Mouse (Mus musculus) embryonic facial prominence, embryonic 13.5 days (tissue): ENCODE data around the gene Gpbar1. TPM values are rescaled to one million over a fixed set of nuclear protein-coding genes. Genes with fewer than 3 reads are reported as not detected.
"Not testable (repeated sequence)": the region's sequence is repeated elsewhere in the genome, so short reads cannot be mapped to it uniquely, and the experiment has no call there.

ENCODE experiments used
- ATAC-seq: fragments of 200-750 bp; cut with Nextera tagmentation; 2 replicates; pipeline ENCODE4 v1.8.0; 2017; ENCODE audit warnings: low read depth; ENCODE audit not compliant: insufficient number of reproducible peaks, insufficient read depth, low FRiP score, low TSS enrichment
- H3K27ac ChIP-seq: fragments of 300-500 bp; sonication (generic); 2 replicates; pipeline ENCODE4 v1.5.1; 2015; ENCODE audit warnings: moderate library complexity, mild to moderate bottlenecking, inconsistent platforms
- H3K27me3 ChIP-seq: fragments of 300-500 bp; sonication (generic); 2 replicates; pipeline ENCODE4 v1.6.1; 2015; ENCODE audit warnings: mild to moderate bottlenecking, inconsistent platforms
- H3K36me3 ChIP-seq: fragments of 300-500 bp; sonication (generic); 2 replicates; pipeline ENCODE4 v1.6.1; 2015; ENCODE audit warnings: mild to moderate bottlenecking, inconsistent platforms
- H3K4me1 ChIP-seq: fragments of 300-500 bp; sonication (generic); 2 replicates; pipeline ENCODE4 v1.6.1; 2015; ENCODE audit warnings: inconsistent platforms
- H3K4me2 ChIP-seq: fragments of 300-500 bp; sonication (generic); 2 replicates; pipeline ENCODE4 v1.6.1; 2015; ENCODE audit warnings: moderate library complexity, mild to moderate bottlenecking, inconsistent platforms
- H3K4me3 ChIP-seq: fragments of 300-500 bp; sonication (generic); 2 replicates; pipeline ENCODE4 v1.5.1; 2015; ENCODE audit warnings: mild to moderate bottlenecking, inconsistent platforms
- H3K9ac ChIP-seq: fragments of 300-500 bp; sonication (generic); 2 replicates; pipeline ENCODE4 v1.6.1; 2015; ENCODE audit warnings: mild to moderate bottlenecking, inconsistent platforms
- H3K9me3 ChIP-seq: fragments of 300-500 bp; sonication (generic); 2 replicates; pipeline ENCODE4 v1.6.1; 2016; ENCODE audit warnings: inconsistent platforms
- WGBS: fragments of 180-500 bp; shearing (Covaris S2); methylation state at CpG from one replicate; pipeline ENCODE4 v1.1.7; 2015; ENCODE audit warnings: mixed read lengths; 5-methylcytosine and 5-hydroxymethylcytosine counted together
- polyA plus RNA-seq: library from polyadenylated mRNA; unstranded; fragments of >200 nt; fragmentation: Nextera tagmentation; extraction: Ambion mirVana; gene quantifications from 2 replicates; pipeline ENCODE4 v1.2.1, GENCODE M21; 2015

Gene Gpbar1
- polyA plus RNA-seq, 1 experiment from 2014 or later = 0.20 TPM

DNA sequence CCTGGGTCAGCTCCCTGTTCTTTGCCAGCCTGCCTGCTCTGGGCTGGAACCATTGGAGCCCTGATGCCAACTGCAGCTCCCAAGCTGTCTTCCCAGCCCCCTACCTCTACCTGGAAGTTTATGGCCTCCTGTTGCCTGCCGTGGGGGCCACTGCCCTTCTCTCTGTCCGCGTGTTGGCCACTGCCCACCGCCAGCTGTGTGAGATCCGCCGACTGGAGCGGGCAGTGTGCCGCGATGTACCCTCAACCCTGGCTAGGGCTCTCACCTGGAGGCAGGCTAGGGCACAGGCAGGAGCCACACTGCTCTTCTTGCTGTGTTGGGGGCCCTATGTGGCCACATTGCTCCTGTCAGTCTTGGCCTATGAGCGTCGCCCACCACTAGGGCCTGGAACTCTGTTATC lies 638 bp downstream of the Gpbar1 start:
- Histone ChIP-seq H3K27ac (no peak overlapping the region), H3K36me3 (peaks cover 49% of the 10 kb centered on the region), H3K4me2 (no peak overlapping the region), H3K4me1 (peaks cover 30% of the 10 kb centered on the region), H3K27me3 (no peaks in the 10 kb centered on the region), H3K9ac (no peak overlapping the region), H3K9me3 (no peaks in the 10 kb centered on the region), H3K4me3 (no peak overlapping the region)
- WGBS = 88% methylated on average over 11 of the region's 11 CpGs
- ATAC-seq = no peak

DNA sequence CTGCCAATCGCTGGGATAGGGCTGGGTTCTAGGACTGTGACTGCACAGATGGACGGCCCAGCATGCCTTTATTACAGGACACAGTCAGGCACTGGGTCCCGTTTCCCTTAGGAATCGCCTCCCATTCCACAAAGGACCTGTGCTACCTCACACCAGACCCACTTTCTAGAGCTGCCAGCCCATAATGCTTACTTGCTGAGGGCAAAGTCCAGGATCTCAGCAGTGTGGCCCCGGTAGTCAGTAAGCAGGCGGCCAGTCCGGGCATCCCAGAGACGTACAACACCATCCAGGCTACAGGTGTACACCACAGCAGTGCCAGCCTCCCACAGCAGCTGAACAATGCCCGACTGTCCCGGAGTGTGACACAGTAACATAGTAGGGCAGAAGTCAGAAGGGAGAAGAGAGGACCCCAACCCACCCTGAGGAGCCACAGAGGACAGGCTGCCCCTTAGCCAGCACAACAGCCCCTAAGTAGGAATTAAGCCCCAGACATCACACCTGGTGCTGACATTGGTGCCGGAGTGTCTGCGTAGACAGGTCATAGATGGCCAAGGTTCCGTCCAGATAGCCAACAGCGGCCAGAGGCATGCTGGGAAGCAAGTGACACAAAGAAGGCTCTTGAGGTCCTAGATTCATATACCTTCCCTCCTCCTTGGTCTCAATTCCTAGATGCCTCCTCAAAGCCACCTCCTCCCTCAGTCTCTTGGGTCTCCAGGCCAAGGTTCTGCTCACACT lies 2.4 kb downstream of the Gpbar1 start:
- H3K27me3 ChIP-seq = no peaks in the 10 kb centered on the region
- H3K4me2 ChIP-seq = no peak overlapping the region
- no peak overlapping the region for H3K4me3 ChIP-seq
- 0 out of 2 replicates have a peak overlapping the region, but pooled peaks have one; percentile 7 for H3K9ac ChIP-seq
- H3K9me3 ChIP-seq = no peaks in the 10 kb centered on the region
- peaks cover 49% of the 10 kb centered on the region for H3K36me3 ChIP-seq
- ATAC-seq = no peak
- WGBS = 90% methylated on average over 14 of the region's 14 CpGs
- peaks cover 21% of the 10 kb centered on the region for H3K4me1 ChIP-seq
- no peak overlapping the region for H3K27ac ChIP-seq

DNA sequence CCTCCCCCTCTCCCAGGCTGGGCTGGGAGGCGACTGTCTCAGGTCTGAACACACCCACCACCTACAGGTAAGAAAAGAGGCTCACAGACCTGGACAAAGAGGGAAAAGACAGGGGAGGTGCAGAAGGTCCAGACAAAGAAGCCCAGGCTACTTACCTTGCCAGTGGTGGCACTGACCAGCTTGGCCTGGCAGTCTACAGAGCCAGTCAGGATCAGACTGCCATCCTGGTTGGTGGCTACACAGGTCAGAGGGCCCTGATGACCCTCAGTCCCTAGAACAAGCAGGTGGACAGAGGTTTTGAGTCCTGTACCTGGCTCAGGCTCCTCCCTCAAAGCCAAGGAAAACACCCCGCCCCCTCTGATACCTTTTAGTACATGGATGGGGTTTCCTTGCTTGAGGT lies 3.0 kb downstream of the Gpbar1 start:
- WGBS = 88% methylated on average over 2 of the region's 2 CpGs
- Histone ChIP-seq H3K27ac (no peak overlapping the region), H3K9me3 (no peaks in the 10 kb centered on the region)

DNA sequence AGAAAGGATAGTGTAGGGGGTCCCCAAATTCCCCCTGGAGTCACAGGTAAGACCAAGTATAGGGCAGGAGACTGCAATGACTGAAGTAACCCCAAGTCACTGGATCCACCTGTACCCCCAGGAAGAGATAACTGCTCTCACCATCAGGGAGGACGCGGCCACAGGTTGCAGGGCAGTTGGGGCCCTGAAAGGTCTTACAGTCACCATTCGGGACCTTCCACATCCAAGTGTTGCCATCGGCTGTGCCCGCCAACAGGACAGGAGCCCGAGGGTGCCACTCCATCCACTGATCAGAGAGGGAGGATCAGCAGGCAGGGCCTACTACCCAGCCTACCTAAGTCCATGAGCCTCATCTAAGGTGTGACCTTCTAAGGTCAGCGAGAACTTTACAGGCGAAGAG lies 3.5 kb downstream of the Gpbar1 start:
- Histone ChIP-seq H3K9ac (0 out of 2 replicates have a peak overlapping the region, but pooled peaks have one; percentile 11), H3K9me3 (no peaks in the 10 kb centered on the region), H3K4me3 (no peak overlapping the region), H3K27me3 (no peaks in the 10 kb centered on the region), H3K36me3 (peaks cover 49% of the 10 kb centered on the region), H3K27ac (no peak overlapping the region), H3K4me1 (peaks cover 29% of the 10 kb centered on the region), H3K4me2 (no peak overlapping the region)
- 97% methylated on average over 8 of the region's 8 CpGs for WGBS
- ATAC-seq = no peak

More for the DNA sequence above, 3.0 kb downstream of the Gpbar1 start:
- Histone ChIP-seq H3K27me3 (no peaks in the 10 kb centered on the region), H3K4me2 (no peak overlapping the region), H3K36me3 (peaks cover 49% of the 10 kb centered on the region), H3K4me3 (no peak overlapping the region), H3K9ac (0 out of 2 replicates have a peak overlapping the region, but pooled peaks have one; percentile 7), H3K4me1 (peaks cover 27% of the 10 kb centered on the region)
- ATAC-seq = no peak

DNA sequence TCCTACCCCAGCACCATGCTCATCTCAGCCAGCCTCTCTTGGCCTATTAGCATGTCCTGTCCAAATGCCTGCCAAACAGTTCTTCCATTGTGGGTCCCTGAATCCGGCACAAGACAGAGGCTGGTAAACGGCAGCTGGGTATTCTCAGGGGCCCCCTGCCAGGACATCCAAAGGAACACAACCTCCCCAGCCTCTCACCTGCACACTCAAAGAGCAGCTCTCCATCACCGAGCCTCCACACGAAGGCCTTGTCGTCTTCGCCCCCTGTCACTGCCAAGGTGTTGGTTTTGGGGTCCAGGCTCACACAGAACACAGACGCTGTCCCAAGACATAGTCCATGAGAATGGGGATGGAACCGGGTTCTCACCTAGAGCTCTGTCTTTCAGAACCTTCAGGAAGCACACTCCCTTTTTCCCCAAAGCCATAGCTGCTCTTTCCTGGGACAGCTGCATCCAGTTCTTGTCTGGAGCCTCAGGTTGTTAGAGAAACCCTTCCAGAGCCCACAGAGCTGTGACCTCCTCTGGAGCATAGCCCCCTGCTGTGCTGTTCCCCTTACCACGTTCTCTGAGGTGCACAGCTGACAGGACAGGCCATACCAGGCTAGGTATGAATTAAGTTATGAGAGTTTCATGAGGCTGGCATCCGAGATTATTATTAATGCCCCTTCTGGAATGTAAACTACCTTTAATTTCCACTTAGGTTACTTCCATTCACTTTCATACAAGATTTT lies 4.7 kb downstream of the Gpbar1 start:
- no peaks in the 10 kb centered on the region for H3K9me3 ChIP-seq
- no peaks in the 10 kb centered on the region for H3K27me3 ChIP-seq
- ATAC-seq = no peak
- peaks cover 55% of the 10 kb centered on the region for H3K36me3 ChIP-seq
- peak overlapping the region; percentile 89 for H3K4me2 ChIP-seq
- no peak overlapping the region for H3K27ac ChIP-seq
- no peak overlapping the region for H3K4me3 ChIP-seq
- peaks cover 25% of the 10 kb centered on the region for H3K4me1 ChIP-seq
- no peak overlapping the region for H3K9ac ChIP-seq
- WGBS = 88% methylated on average over 10 of the region's 10 CpGs

DNA sequence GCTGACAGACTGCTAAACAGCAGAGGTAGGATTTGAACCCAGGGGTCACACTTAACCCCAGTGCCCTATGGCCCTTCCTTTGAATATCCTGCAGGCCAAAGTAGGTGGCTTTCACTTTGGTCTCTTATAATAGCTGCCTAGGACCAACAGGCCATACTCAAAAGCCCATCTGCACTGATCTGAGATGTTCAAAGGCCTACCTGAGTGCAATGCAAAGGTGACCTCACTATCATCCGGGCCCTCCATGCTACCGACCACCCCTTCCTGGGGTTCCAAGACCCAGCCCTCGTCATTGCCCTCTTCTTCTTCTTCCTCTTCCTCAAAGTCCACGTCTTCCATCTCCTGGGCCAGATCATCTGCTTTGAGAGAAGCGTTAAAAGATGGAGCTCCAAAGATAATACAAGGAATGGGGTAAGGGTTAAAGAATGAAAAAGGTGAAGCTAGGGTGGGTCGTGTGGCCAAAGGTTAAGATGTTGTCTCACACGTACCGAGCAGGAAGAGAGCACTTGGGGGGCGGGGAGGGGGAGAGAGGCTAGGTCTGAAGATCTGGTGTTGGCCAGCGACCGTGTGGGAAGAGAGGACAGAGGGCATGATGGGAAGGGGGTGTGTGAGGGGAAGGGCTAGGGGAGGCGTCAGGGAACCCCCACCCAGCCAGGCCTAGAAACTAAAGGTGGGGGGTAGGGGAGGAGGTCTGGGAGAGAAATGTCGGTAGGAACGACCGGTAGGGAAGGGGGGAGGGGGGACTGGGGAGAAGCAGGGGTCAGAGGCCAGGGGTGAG lies 5.5 kb downstream of the Gpbar1 start:
- H3K9me3 ChIP-seq = no peaks in the 10 kb centered on the region
- peak overlapping the region; percentile 82 for H3K27ac ChIP-seq
- peaks cover 27% of the 10 kb centered on the region for H3K4me1 ChIP-seq
- peak overlapping the region; percentile 89 for H3K4me2 ChIP-seq
- H3K4me3 ChIP-seq = peak overlapping the region; percentile 80
- peak; percentile 44 for ATAC-seq
- H3K36me3 ChIP-seq = peaks cover 58% of the 10 kb centered on the region
- H3K9ac ChIP-seq = peak overlapping the region; percentile 90
- WGBS = 13% methylated on average over 15 of the region's 15 CpGs
- H3K27me3 ChIP-seq = no peaks in the 10 kb centered on the region

DNA sequence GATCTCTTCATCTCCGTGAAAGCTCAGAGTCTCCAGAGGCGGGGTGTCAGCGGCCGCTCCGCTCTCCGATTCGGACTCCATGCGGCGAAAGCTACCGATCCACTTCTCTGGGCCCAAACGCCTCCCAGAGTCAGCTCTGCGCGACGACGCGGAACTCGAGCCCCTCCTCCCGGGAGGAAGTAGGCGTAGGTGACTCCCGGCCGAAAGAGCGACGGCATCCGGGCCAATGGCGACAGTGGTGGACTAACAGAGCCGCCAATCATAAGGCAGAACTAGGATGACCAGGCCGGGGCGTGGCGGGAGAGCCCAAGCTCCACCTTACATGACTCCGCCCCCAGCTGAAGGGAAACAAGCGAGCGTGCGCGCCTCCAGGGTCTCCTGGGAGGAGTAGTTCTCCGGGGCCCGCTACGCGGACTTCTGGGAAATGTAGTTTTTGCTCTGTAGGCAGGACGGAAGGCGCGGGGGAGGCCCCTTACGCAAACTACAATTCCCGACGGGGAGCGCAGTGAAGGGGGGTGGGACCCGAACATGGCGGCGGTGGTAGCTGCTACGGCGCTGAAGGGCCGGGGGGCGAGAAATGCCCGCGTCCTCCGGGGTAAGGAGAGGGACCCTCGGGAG lies 6.3 kb downstream of the Gpbar1 start, which contains the start of the genes Aamp and Pnkd:
Gene Aamp (minus strand): TSS at position 196 of the 618 bp plus-strand sequence.
Gene Pnkd (plus strand): TSS at position 388 of the 618 bp plus-strand sequence.
- Histone ChIP-seq H3K9me3 (no peaks in the 10 kb centered on the region), H3K27ac (peak within 1 kb of the TSS; percentile 82), H3K27me3 (no peaks in the 10 kb centered on the region), H3K4me2 (peak within 1 kb of the TSS; percentile 89), H3K4me1 (peaks cover 27% of the 10 kb centered on the region), H3K4me3 (peak within 1 kb of the TSS; percentile 80), H3K9ac (peak within 1 kb of the TSS; percentile 90), H3K36me3 (peaks cover 58% of the 10 kb centered on the region)
- WGBS = under 1% methylated on average over 55 of the region's 56 CpGs
- ATAC-seq = peak; percentile 97

DNA sequence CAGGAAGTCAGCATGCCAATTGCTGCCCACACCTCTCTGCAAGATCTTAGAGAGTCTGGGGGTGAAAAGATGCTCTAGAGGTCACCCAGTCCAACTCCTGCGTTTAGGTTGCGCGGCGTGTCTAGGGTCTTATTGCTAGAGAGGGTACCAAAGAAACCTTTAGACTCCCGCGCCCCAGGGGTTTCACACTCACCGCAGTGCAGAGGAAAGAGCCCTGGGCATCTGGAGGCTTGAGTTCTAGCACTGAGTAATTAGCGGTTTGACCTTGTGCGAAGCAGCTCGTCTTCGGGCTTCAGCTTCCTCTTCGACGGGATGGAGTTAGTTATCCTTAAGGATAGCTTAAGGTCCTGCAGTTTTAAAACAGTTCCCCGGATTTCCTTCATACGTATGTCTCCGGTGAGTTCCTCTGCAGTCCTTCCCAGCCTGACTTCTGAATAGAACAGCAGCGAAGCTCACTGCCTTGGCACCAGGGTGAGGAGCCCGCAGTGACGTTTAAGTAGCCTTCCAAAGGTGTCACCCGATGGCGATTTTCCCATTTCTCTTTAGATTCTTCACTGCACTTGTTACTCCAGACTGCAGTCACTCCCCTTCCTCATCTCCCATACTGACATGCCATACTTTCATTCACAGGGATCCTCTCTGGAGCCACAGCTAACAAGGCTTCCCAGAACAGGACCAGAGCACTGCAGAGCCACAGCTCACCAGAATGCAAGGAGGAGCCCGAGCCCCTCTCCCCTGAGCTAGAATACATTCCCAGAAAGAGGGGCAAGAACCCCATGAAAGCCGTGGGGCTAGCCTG lies 7.1 kb downstream of the Gpbar1 start:
- 4% methylated on average over 23 of the region's 23 CpGs for WGBS
- Histone ChIP-seq H3K4me3 (peak overlapping the region; percentile 80), H3K9me3 (no peaks in the 10 kb centered on the region), H3K27ac (no peak overlapping the region), H3K4me2 (peak overlapping the region; percentile 79), H3K36me3 (peaks cover 58% of the 10 kb centered on the region), H3K4me1 (peaks cover 27% of the 10 kb centered on the region), H3K27me3 (no peaks in the 10 kb centered on the region), H3K9ac (peak overlapping the region; percentile 90)
- no peak for ATAC-seq

DNA sequence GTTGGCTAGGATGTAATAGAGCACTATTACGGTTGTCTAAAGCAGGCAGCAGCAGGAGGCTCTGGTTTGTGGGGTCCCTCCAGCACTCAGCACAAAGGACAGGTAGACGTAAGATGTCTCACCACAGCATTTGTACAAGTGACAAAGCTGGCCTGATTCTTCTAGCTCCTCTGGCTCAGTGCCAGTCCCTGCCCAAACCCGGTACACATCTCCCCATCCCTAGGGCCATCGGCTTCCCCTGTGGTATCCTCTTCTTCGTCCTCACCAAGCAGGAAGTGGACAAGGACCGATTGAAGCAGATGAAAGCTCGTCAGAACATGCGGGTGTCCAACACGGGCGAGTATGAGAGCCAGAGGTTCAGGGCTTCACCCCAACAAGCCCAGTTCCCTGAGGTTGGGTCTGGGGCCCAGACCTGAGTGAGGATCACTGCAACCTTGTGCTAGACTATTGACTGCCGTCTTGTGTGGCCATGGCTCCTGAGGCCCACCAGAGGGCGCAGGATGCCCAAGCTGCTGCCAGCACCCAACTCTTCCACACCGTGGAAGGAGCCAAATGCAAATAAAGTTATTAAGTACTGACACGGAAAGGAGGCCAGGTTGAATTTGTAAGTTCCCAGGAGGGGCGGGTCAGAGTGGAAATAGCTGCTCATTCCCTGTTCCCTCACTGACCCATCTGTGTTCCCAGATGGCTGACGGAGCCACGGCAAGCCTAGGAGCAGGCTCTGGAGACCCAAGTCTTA lies 8.7 kb downstream of the Gpbar1 start:
- WGBS = 56% methylated on average over 16 of the region's 17 CpGs
- peaks cover 57% of the 10 kb centered on the region for H3K36me3 ChIP-seq

DNA sequence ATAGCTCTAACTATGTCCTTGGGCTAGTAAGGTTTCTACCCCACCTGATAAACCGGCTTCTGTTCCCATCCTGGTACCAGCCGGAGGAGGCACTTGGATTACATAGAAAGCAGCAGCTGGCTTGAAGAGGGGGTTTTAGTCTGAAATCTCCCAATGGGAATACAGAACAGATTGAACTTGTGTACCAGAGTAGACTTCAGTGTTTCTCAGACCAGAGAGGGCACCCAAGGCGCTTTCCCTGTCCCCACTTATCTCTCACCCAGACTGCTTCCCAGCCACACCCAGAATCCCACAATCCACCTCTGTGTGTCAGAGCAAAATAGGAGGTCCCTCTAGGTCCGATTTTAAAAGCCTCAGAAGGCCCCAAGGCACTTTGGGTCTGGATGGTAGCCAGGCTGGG lies 10.0 kb downstream of the Gpbar1 start:
- peaks cover 57% of the 10 kb centered on the region for H3K36me3 ChIP-seq
- no peak for ATAC-seq
- no peak overlapping the region for H3K4me3 ChIP-seq
- H3K4me1 ChIP-seq = peaks cover 19% of the 10 kb centered on the region
- 76% methylated on average over 4 of the region's 4 CpGs for WGBS
- no peak overlapping the region for H3K27ac ChIP-seq
- H3K9ac ChIP-seq = no peak overlapping the region
- no peaks in the 10 kb centered on the region for H3K9me3 ChIP-seq
- no peak overlapping the region for H3K4me2 ChIP-seq
- no peaks in the 10 kb centered on the region for H3K27me3 ChIP-seq

More for the DNA sequence above, 8.7 kb downstream of the Gpbar1 start:
- peaks cover 27% of the 10 kb centered on the region for H3K4me1 ChIP-seq
- not testable (repeated sequence) for H3K27me3 ChIP-seq, H3K27ac ChIP-seq, ATAC-seq, H3K4me2 ChIP-seq, H3K9me3 ChIP-seq, H3K9ac ChIP-seq, H3K4me3 ChIP-seq
